Mouse (Mus musculus): Measurements from ENCODE around the gene Parvb.

- TF ChIP-seq EP300 (IDR thresholded peaks at IDR 0.05; ENCODE audit: low read depth in 1 of 2, low read length in 2 of 2) (no peak), MAFK (IDR thresholded peaks at IDR 0.05; ENCODE audit: borderline replicate concordance, low read depth, low read length) (no peak), POLR2A (IDR thresholded peaks at IDR 0.05; ENCODE audit: control insufficient read depth in 1 of 2, insufficient read depth in 1 of 2, low read depth in 1 of 2, low read length in 2 of 2, poor library complexity in 1 of 2) (no peak), POLR2AphosphoS2 (IDR thresholded peaks at IDR 0.05; ENCODE audit: low read length) (no peak)
These were observed 59.3 kb downstream of the Parvb start for GRCm38 (mm10) chr15:84291097-84291496.

Data from MEL (cell line).